Mouse (Mus musculus) thymus, adult 2 months (tissue): ENCODE measurements around the gene Rnf212b. TPM values are rescaled to one million over a fixed set of nuclear protein-coding genes. Genes with fewer than 3 reads are reported as not detected.

ENCODE experiments used
- DNase-seq: peaks from one replicate; pipeline ENCODE4 v3.0.0; 2021
- H3K27ac ChIP-seq: fragments of 200-500 bp; 2 replicates; pipeline ENCODE4 v1.5.1; 2012; ENCODE audit warnings: low read length, control low read depth; ENCODE audit not compliant: control insufficient read depth, insufficient read depth
- H3K27me3 ChIP-seq: fragments of 200-500 bp; 2 replicates; pipeline ENCODE4 v1.6.1; 2012; ENCODE audit warnings: mild to moderate bottlenecking, low read length, moderate library complexity, mixed read lengths; ENCODE audit not compliant: control insufficient read depth, insufficient read depth
- H3K36me3 ChIP-seq: fragments of 200-500 bp; 2 replicates; pipeline ENCODE4 v1.6.1; 2012; ENCODE audit warnings: mild to moderate bottlenecking, low read length, moderate library complexity; ENCODE audit not compliant: control insufficient read depth, insufficient read depth
- H3K4me1 ChIP-seq: fragments of 200-500 bp; replicated peaks from 2 replicates; pipeline ENCODE4 v1.6.1; 2012; ENCODE audit warnings: low read length; ENCODE audit not compliant: control insufficient read depth, insufficient read depth
- H3K4me3 ChIP-seq: fragments of 200-500 bp; 2 replicates; pipeline ENCODE4 v1.5.1; 2012; ENCODE audit warnings: mild to moderate bottlenecking, low read length, control low read depth, moderate library complexity; ENCODE audit not compliant: control insufficient read depth, insufficient read depth
- CTCF ChIP-seq: fragments of 200-500 bp; IDR thresholded peaks from 2 replicates; pipeline ENCODE4 v1.5.1; 2012; ENCODE audit warnings: mild to moderate bottlenecking, control low read depth, low read length, moderate library complexity, borderline replicate concordance; ENCODE audit not compliant: control insufficient read depth, poor library complexity, insufficient read depth; ENCODE audit errors: extremely low read depth
- POLR2A ChIP-seq: fragments of 200-500 bp; IDR thresholded peaks from 2 replicates; pipeline ENCODE4 v1.6.1; 2012; ENCODE audit warnings: mild to moderate bottlenecking, low read length, control low read depth, moderate library complexity; ENCODE audit not compliant: control insufficient read depth, poor library complexity, insufficient read depth; ENCODE audit errors: extremely low read depth
- WGBS: fragments of 180-500 bp; shearing (Covaris S2); methylation state at CpG from one replicate; pipeline ENCODE4 v1.1.7; 2018; 5-methylcytosine and 5-hydroxymethylcytosine counted together
- polyA plus RNA-seq: library from polyadenylated mRNA; depleted of rRNA; stranded (reverse); fragments of >200 nt; gene quantifications from 2 replicates; pipeline ENCODE4 v1.2.3, GENCODE M21; 2012

The Rnf212b gene
- polyA plus RNA-seq, 1 experiment = 0.15 TPM

DNA sequence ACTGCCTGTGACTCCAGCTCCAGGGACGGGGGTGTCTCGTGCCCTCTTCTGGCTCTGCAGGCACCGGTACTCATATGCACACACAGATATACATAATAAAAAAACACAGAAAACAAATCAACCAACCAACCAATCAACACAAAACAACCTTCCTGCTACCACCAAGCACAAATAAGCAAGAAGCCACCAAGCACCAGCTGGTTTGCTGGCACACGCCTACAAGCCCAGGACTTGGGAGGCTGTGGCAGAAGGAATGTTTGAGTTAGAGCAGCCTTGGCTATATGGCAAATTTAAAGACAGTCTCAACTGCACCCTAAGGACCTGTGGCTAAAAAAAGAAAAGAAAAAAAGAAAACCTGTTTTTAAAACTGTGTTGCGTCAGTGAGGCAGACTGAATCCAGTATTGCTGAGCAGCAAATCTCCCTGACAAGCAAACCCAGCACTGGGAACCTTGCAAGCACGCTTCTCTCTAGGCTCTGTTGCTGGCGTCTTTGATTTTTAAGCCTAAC is 38.4 kb upstream of the Rnf212b start:
- Histone ChIP-seq H3K36me3 (no peaks in the 10 kb centered on the region), H3K27me3 (0 out of 2 replicates have a peak, but pooled peaks cover under 1% of the 10 kb centered on the region), H3K4me1 (no peaks in the 10 kb centered on the region), H3K27ac (no peak overlapping the region), H3K4me3 (no peak overlapping the region)
- WGBS = 96% methylated on average over 7 of the region's 7 CpGs
- no peak for TF ChIP-seq POLR2A
- TF ChIP-seq CTCF = no peak
- DNase-seq = no peak

DNA sequence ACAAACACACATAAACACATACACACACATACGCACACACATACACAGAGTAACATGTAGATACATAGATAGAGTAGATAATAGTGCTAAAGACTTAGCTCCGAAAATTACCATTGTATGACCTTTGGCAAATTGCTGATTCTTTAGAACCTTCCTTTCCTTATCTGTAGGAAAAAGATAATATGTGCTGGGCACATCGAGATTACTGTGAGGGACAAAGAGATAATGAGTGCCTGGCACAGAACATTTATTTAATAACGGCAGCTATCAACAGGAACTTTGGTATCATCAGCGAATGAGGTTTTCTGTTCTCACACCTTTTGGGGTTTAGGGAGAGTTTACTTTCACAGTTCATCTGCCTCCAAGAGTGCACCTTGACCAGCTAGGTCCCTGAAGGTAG is 37.2 kb upstream of the Rnf212b start:
- DNase-seq = no peak
- peaks cover 6% of the 10 kb centered on the region for H3K27me3 ChIP-seq
- H3K27ac ChIP-seq = no peak overlapping the region
- H3K4me3 ChIP-seq = no peak overlapping the region
- WGBS = 93% methylated on average over 5 of the region's 5 CpGs
- no peaks in the 10 kb centered on the region for H3K36me3 ChIP-seq
- TF ChIP-seq CTCF (no peak), POLR2A (no peak)
- H3K4me1 ChIP-seq = peaks cover 4% of the 10 kb centered on the region

DNA sequence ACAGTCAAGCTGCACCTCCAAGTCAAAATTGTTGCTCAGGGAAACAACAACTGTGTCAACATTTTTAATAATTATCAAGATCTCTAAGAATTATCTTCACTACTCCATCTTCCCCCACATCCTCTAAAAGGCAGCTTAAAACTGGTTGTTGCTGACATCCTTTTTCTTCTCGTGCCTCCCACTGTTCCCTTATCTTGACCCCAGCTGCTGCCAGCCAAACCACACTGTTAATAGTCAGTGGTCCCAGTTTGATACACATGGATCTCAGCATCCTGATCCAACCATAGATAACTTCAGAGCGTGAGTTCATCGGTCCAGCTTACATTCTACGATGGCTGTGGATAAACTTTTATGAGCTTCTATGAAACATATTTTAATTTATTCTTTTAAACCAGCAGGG is 36.0 kb upstream of the Rnf212b start:
- no peaks in the 10 kb centered on the region for H3K36me3 ChIP-seq
- H3K27me3 ChIP-seq = peaks cover 6% of the 10 kb centered on the region
- TF ChIP-seq CTCF (no peak), POLR2A (no peak)
- DNase-seq = no peak
- H3K27ac ChIP-seq = no peak overlapping the region
- 28% methylated on average over 4 of the region's 4 CpGs for WGBS
- peaks cover 4% of the 10 kb centered on the region for H3K4me1 ChIP-seq
- no peak overlapping the region for H3K4me3 ChIP-seq

GRCm38 (mm10) chr14:54780084-54780483 is 33.9 kb upstream of the Rnf212b start:
- no peak for TF ChIP-seq POLR2A
- TF ChIP-seq CTCF = no peak
- peaks cover 6% of the 10 kb centered on the region for H3K27me3 ChIP-seq
- no peak overlapping the region for H3K4me3 ChIP-seq
- WGBS = 97% methylated on average over 9 of the region's 9 CpGs
- H3K36me3 ChIP-seq = no peaks in the 10 kb centered on the region
- peaks cover 4% of the 10 kb centered on the region for H3K4me1 ChIP-seq
- H3K27ac ChIP-seq = no peak overlapping the region
- no peak for DNase-seq

DNA sequence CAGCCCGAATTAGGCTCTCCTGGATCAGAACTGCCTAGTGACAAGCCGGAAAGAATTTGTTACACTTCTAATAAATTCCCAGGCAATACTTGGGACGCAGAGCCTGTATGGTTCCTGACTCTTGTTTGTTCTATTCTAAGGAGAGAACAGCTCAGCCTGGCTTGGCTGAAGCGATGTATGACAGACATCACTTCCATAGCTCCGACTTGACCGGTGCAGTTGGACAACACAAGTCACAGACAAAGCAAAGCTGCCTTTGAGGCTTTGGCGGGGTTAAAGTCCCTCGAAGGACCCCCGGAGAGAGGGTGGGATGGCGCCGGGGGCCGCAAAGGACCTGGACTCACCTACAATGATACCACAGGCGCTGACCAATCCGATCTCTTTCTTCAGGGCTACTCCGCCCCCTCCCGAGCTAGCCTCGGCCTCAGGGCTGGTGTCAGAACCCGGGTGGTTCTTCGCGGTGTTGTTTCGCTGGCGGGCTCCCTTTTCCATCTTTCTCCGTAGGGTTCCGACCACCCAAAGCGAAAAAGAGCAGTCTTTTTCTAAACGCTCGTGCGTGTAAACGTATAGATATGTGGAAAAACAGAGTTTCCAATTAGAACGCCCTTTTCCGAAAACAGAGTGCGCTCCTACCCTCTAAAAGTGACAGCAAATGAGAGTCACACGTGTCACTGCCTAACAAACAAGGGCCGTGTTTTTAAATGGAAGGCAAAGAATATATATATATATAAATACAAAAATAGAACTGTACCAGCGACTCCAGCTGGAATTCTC is 32.9 kb upstream of the Rnf212b start:
- WGBS = 7% methylated on average over 35 of the region's 35 CpGs
- Histone ChIP-seq H3K4me1 (peaks cover 4% of the 10 kb centered on the region), H3K27me3 (peaks cover 6% of the 10 kb centered on the region), H3K36me3 (no peaks in the 10 kb centered on the region), H3K4me3 (peak overlapping the region; percentile 29; the same call in 1 of the 2 replicates), H3K27ac (no peak overlapping the region)
- peak; percentile 4 for DNase-seq
- TF ChIP-seq POLR2A (no peak), CTCF (no peak)

DNA sequence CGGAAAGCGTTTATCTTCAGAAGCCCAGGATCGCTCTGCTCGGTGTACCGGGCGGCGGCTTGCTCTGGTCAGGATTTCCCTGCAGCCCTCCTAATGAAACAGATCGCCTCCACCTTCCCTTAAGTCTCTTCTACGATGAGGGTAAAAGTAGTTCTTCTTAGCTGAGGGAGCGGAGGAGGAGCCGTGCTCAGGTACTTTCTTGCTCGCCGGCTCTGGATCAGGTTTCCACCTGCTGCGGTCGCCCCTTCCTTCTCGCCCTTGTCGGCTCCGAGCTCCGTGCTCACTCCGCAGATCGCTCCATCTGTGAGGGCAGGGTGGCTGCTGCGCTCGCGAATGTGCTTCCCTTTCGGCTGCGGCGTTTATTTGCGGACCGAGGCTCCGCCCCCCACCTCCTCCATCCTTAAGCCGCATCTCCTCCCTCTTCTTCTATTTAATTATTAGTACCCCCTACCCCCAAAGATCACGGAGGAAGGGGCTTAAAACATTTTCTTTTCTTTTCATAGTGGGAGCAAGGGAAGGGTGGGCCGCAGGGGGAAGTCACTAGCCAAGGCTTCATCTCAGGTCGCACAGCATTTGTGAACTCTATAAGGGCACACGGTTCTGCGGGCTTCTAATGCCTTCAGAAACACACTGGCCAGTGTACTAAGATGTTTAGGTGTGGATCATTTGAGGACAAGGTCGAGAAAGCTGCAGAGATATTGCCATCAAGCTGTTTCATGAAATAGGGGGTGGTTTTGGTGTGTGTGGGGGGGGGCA is 32.2 kb upstream of the Rnf212b start, which contains the start of gene Slc7a8:
Slc7a8 (minus strand) TSS at position 337 of the 756 bp plus-strand sequence.
- H3K4me1 ChIP-seq = peaks cover 4% of the 10 kb centered on the region
- peak; percentile 53 for DNase-seq
- H3K4me3 ChIP-seq = peak within 1 kb of the TSS; percentile 29
- H3K36me3 ChIP-seq = no peaks in the 10 kb centered on the region
- H3K27me3 ChIP-seq = peaks cover 6% of the 10 kb centered on the region
- 3% methylated on average over 37 of the region's 37 CpGs for WGBS
- no peak within 1 kb of the TSS for H3K27ac ChIP-seq
- no peak for TF ChIP-seq POLR2A
- no peak for TF ChIP-seq CTCF
